Mouse (Mus musculus): ENCODE results near the gene Pspc1.

Pspc1 gene

DNA sequence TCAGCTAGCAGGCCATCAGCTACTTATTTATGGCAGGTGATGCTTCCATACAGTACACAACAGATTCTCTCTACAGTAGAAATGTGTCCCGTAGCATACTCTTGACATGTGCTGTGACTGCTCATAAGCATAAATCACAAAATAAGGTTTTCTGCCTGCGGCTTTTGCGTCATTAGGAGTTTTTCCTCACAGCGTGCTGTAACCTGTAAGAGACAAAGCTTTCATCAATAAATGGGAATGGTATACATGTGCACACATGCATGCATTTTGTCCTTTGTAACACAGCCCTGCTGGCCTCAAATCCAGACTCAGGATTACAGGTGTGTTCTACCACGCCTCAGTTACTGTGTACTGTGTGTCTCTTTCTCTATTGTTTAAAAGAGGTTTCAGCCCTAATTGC lies 80.3 kb downstream of the Pspc1 start:
- no peak for DNase-seq (ENCODE audit: low read depth)

DNA sequence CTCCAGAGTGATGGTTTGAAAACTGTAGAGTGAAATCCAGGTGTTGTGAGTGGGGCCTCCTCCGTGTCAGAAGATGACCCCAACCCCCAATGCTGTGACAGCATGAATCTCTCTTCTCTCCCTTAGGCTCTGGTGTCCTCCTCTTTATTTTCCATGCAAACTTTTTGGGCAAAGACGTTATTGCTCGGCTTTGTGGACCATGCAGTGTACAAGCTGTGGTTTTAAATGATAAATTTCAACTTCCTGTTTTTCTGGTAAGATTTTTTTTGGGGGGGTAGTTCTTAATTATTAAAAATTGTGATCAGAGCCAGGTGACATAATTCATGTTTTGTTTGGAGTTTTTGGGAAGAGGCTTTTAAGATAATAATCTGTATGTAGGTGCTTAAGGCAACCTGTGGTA lies 82.6 kb downstream of the Pspc1 start:
- DNase-seq (ENCODE audit: low read depth): no peak

DNA sequence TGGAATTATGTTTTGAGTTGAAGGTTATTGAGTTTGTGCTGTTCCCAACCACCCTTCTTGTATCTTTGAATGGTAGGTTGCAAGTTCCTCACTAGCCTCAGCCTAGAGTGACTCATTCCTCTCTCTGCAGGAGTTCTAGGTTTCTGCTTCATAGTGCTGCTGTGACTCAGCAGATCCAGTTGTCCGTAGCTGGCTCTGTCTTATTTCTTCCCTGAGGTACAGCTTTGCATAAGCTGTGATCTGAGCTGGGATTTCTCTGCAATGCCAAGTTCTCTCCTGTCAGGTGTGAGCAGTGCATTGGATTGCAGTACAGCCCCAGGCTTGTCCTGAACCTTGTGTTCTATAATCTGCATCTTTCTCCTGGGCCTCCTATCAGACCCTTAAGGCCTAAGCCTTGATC lies 88.3 kb downstream of the Pspc1 start:
- no peak for DNase-seq (ENCODE audit: low read depth)

DNA sequence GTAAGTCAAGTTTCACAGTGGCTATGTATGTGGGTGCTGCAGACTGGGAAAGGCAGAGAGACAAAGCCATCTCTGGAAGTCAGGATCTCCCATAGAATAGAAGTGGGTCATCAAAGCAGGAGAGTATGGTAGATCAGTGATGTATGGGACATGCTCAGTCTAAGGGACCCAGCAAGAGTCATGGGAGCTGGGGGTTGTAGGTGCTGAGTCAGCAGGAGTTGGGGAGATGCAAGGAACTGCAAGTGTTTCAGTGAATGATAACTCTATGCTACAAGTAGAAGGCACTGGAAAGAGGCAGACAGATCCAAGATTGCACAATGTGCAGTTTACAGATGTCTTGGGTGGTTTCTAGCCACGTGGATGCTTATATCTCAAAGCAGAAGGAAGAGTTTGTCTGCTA lies 89.0 kb downstream of the Pspc1 start:
- DNase-seq (ENCODE audit: low read depth): no peak

DNA sequence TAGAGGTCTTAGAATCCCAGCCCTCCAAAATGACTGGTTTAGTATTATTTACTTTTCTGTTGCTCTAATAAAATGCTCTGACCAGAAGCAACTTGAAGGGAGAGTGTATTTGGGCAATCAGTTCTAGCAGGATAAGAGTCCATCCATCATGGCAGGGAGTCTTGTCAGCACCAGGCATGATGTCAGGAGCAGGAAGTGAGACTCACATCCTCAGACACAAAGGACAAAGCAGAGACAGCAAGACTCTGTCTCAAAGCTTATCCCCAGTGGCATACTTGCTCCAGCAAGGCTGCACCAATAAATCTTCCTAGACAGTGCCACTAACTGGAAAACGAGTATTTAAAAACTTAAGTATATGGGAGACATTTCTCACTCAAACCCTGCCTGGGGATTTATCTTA lies 92.7 kb downstream of the Pspc1 start:
- no peak for DNase-seq (ENCODE audit: low read depth)

Measured in c-Kit-positive CD71-positive TER-119-negative erythroid progenitor cells, embryonic 14.5 days (primary cell).